Mouse (Mus musculus): ENCODE measurements around the gene Dscaml1. TPM values are rescaled to one million over a fixed set of nuclear protein-coding genes. Genes with fewer than 3 reads are reported as not detected.

The Dscaml1 gene
- total RNA-seq, 1 experiment = 1.3 TPM

GRCm38 (mm10) chr9:45465396-45466019 lies 39.1 kb downstream of the Dscaml1 start:
- no peak for TF ChIP-seq ZC3H11A (IDR thresholded peaks at IDR 0.05; ENCODE audit: borderline replicate concordance, low read depth, low read length)
- no peak for TF ChIP-seq HCFC1 (IDR thresholded peaks at IDR 0.05; ENCODE audit: borderline replicate concordance, insufficient read depth, low read length)
- no peak for TF ChIP-seq MAFK (IDR thresholded peaks at IDR 0.05; ENCODE audit: insufficient read depth, low read depth, low read length)
- TF ChIP-seq CHD2 (IDR thresholded peaks at IDR 0.05; ENCODE audit: low read depth, low read length) = no peak
- TF ChIP-seq ZNF384 (IDR thresholded peaks at IDR 0.05; ENCODE audit: low read depth, low read length) = no peak
- Histone ChIP-seq H3K9me3 (ENCODE audit: control insufficient read depth, insufficient read depth, low read depth, low read length) (no peaks in the 10 kb centered on the region), H3K9ac (ENCODE audit: insufficient read depth, low read depth, low read length, poor library complexity, severe bottlenecking) (no peak overlapping the region), H3K27ac (ENCODE audit: insufficient read depth, low read depth, low read length, poor library complexity, severe bottlenecking) (no peak overlapping the region), H3K36me3 (ENCODE audit: control insufficient read depth, insufficient read depth, low read length, poor library complexity, severe bottlenecking) (no peaks in the 10 kb centered on the region), H3K4me1 (ENCODE audit: control insufficient read depth in 2 of 2, insufficient read depth in 2 of 2, low read length in 2 of 2, poor library complexity in 1 of 2) (no peaks in the 10 kb centered on the region; a peak in 1 of 4 replicates), H3K4me3 (ENCODE audit: insufficient read depth in 1 of 2, low read depth in 1 of 2, low read length in 2 of 2, poor library complexity in 1 of 2, severe bottlenecking in 1 of 2) (no peak overlapping the region)
- no peak for DNase-seq (ENCODE audit: low read depth, low spot score)
- in situ Hi-C loops (cut with MboI; ENCODE audit: low sequenced_read_pairs in 2 of 2, unreplicated experiment in 2 of 2) = no loop called here

- in situ Hi-C loops (cut with MboI; ENCODE audit: low sequenced_read_pairs in 2 of 2, unreplicated experiment in 2 of 2) = no loop called here
- no peaks in the 10 kb centered on the region for H3K9me3 ChIP-seq (ENCODE audit: control insufficient read depth, insufficient read depth, low read depth, low read length)
- H3K36me3 ChIP-seq (ENCODE audit: control insufficient read depth, insufficient read depth, low read length, poor library complexity, severe bottlenecking) = no peaks in the 10 kb centered on the region
- DNase-seq (ENCODE audit: low read depth, low spot score) = no peak
- TF ChIP-seq HCFC1 (IDR thresholded peaks at IDR 0.05; ENCODE audit: borderline replicate concordance, insufficient read depth, low read length) (no peak), ZC3H11A (IDR thresholded peaks at IDR 0.05; ENCODE audit: borderline replicate concordance, low read depth, low read length) (no peak), MAFK (IDR thresholded peaks at IDR 0.05; ENCODE audit: insufficient read depth, low read depth, low read length) (no peak), ZNF384 (IDR thresholded peaks at IDR 0.05; ENCODE audit: low read depth, low read length) (no peak), CHD2 (IDR thresholded peaks at IDR 0.05; ENCODE audit: low read depth, low read length) (no peak)
- peaks cover 0 to 3% of the 10 kb centered on the region in 2 experiments; a peak in 1 of 4 replicates for H3K4me1 ChIP-seq (ENCODE audit: control insufficient read depth in 2 of 2, insufficient read depth in 2 of 2, low read length in 2 of 2, poor library complexity in 1 of 2)
- H3K9ac ChIP-seq (ENCODE audit: insufficient read depth, low read depth, low read length, poor library complexity, severe bottlenecking) = no peak overlapping the region
- H3K4me3 ChIP-seq (ENCODE audit: insufficient read depth in 1 of 2, low read depth in 1 of 2, low read length in 2 of 2, poor library complexity in 1 of 2, severe bottlenecking in 1 of 2) = no peak overlapping the region
- no peak overlapping the region for H3K27ac ChIP-seq (ENCODE audit: insufficient read depth, low read depth, low read length, poor library complexity, severe bottlenecking)
These were observed 41.8 kb downstream of the Dscaml1 start for GRCm38 (mm10) chr9:45468235-45468634.

DNA sequence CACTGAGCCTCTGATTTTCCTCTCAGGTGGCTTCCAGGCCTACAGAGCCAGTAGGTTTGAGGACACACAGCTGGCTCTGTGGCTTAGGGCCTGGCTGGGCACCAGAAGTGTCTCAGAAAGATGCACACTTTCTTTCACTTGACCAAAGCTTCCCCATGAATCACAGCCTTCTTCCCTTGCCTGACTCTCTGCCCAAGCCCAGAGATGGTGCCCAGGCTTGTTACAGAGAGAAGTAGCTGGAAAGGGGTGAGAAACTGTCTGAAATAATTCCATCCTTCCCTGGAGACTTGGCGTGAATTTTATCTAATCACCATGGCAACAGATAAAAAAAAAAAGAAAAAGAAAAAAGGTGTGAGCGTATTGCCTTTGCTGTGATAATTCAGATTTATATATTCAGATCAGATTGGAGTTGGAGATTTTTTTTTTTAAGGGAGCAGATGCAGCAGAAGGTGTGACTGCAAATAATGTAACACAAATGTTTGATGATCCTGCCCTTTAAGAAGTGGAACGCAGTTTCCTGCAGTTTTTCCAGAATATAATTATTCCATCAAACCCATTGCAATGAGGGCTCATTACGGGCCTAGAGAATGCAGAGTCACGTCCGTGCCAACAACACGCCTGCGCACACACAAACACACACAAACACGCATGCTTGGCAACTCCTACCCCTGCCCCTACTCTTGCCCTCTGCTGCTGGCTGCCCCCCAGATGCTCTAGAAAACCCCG lies 44.5 kb downstream of the Dscaml1 start:
- no peak for DNase-seq (ENCODE audit: low read depth, low spot score)
- Histone ChIP-seq H3K27ac (ENCODE audit: insufficient read depth, low read depth, low read length, poor library complexity, severe bottlenecking) (no peak overlapping the region), H3K9ac (ENCODE audit: insufficient read depth, low read depth, low read length, poor library complexity, severe bottlenecking) (no peak overlapping the region), H3K4me1 (ENCODE audit: control insufficient read depth in 2 of 2, insufficient read depth in 2 of 2, low read length in 2 of 2, poor library complexity in 1 of 2) (peaks cover 0 to 3% of the 10 kb centered on the region in 2 experiments; a peak in 1 of 4 replicates), H3K36me3 (ENCODE audit: control insufficient read depth, insufficient read depth, low read length, poor library complexity, severe bottlenecking) (no peaks in the 10 kb centered on the region), H3K9me3 (ENCODE audit: control insufficient read depth, insufficient read depth, low read depth, low read length) (no peaks in the 10 kb centered on the region), H3K4me3 (ENCODE audit: insufficient read depth in 1 of 2, low read depth in 1 of 2, low read length in 2 of 2, poor library complexity in 1 of 2, severe bottlenecking in 1 of 2) (no peak overlapping the region)
- TF ChIP-seq HCFC1 (IDR thresholded peaks at IDR 0.05; ENCODE audit: borderline replicate concordance, insufficient read depth, low read length) (no peak), CHD2 (IDR thresholded peaks at IDR 0.05; ENCODE audit: low read depth, low read length) (no peak), MAFK (IDR thresholded peaks at IDR 0.05; ENCODE audit: insufficient read depth, low read depth, low read length) (no peak), ZC3H11A (IDR thresholded peaks at IDR 0.05; ENCODE audit: borderline replicate concordance, low read depth, low read length) (no peak)
- in situ Hi-C loops (cut with MboI; ENCODE audit: low sequenced_read_pairs in 2 of 2, unreplicated experiment in 2 of 2) = no loop called here

- TF ChIP-seq MAFK (IDR thresholded peaks at IDR 0.05; ENCODE audit: insufficient read depth, low read depth, low read length) (no peak), ZC3H11A (IDR thresholded peaks at IDR 0.05; ENCODE audit: borderline replicate concordance, low read depth, low read length) (no peak)
- in situ Hi-C loops (cut with MboI; ENCODE audit: low sequenced_read_pairs in 2 of 2, unreplicated experiment in 2 of 2) = no loop called here
- H3K27ac ChIP-seq (ENCODE audit: insufficient read depth, low read depth, low read length, poor library complexity, severe bottlenecking) = no peak overlapping the region
- no peaks in the 10 kb centered on the region for H3K9me3 ChIP-seq (ENCODE audit: control insufficient read depth, insufficient read depth, low read depth, low read length)
- no peak for DNase-seq (ENCODE audit: low read depth, low spot score)
- no peaks in the 10 kb centered on the region for H3K36me3 ChIP-seq (ENCODE audit: control insufficient read depth, insufficient read depth, low read length, poor library complexity, severe bottlenecking)
- no peak overlapping the region for H3K4me3 ChIP-seq (ENCODE audit: insufficient read depth in 1 of 2, low read depth in 1 of 2, low read length in 2 of 2, poor library complexity in 1 of 2, severe bottlenecking in 1 of 2)
- H3K4me1 ChIP-seq (ENCODE audit: control insufficient read depth in 2 of 2, insufficient read depth in 2 of 2, low read length in 2 of 2, poor library complexity in 1 of 2) = peaks cover 0 to 3% of the 10 kb centered on the region in 2 experiments; a peak in 1 of 4 replicates
- no peak overlapping the region for H3K9ac ChIP-seq (ENCODE audit: insufficient read depth, low read depth, low read length, poor library complexity, severe bottlenecking)
These were observed 45.3 kb downstream of the Dscaml1 start for GRCm38 (mm10) chr9:45471691-45472090.

Data from ES-E14 (cell line).